Mouse (Mus musculus): Measurements from ENCODE around the gene C530008M17Rik. TPM values are rescaled to one million over a fixed set of nuclear protein-coding genes. Genes with fewer than 3 reads are reported as not detected.

Gene C530008M17Rik
- total and polyA plus RNA-seq, 3 experiments: 6.3 to 16.4 (median 14.1) TPM

GRCm38 (mm10) chr5:76665421-76665820 lies 9.1 kb downstream of the C530008M17Rik start:
- DNase-seq: no peak

- DNase-seq: no peak
These were observed 9.9 kb downstream of the C530008M17Rik start for GRCm38 (mm10) chr5:76666026-76666756.

GRCm38 (mm10) chr5:76668118-76668517 lies 11.8 kb downstream of the C530008M17Rik start:
- DNase-seq: no peak

- DNase-seq: no peak
These were observed 12.2 kb downstream of the C530008M17Rik start for GRCm38 (mm10) chr5:76668547-76668946.

GRCm38 (mm10) chr5:76670183-76670582 lies 13.9 kb downstream of the C530008M17Rik start:
- no peak for DNase-seq

- DNase-seq: no peak
These were observed 17.8 kb downstream of the C530008M17Rik start for GRCm38 (mm10) chr5:76674022-76674653.

- DNase-seq: no peak
These were observed 19.1 kb downstream of the C530008M17Rik start for GRCm38 (mm10) chr5:76675369-76675768.

- DNase-seq: no peak
These were observed 24.6 kb downstream of the C530008M17Rik start for GRCm38 (mm10) chr5:76680959-76681358.

GRCm38 (mm10) chr5:76681895-76682656 lies 25.8 kb downstream of the C530008M17Rik start:
- no peak for DNase-seq

GRCm38 (mm10) chr5:76683455-76683854 lies 27.1 kb downstream of the C530008M17Rik start:
- no peak for DNase-seq

- peak; percentile 47 for DNase-seq
These were observed 28.6 kb downstream of the C530008M17Rik start for GRCm38 (mm10) chr5:76684658-76685605.

GRCm38 (mm10) chr5:76687961-76688600 lies 31.8 kb downstream of the C530008M17Rik start:
- DNase-seq: no peak

GRCm38 (mm10) chr5:76688643-76689042 lies 32.3 kb downstream of the C530008M17Rik start:
- no peak for DNase-seq

GRCm38 (mm10) chr5:76690177-76690593 lies 33.9 kb downstream of the C530008M17Rik start:
- DNase-seq: no peak

GRCm38 (mm10) chr5:76691251-76691650 lies 34.9 kb downstream of the C530008M17Rik start:
- DNase-seq: no peak

- peak; percentile 43 for DNase-seq
These were observed 35.6 kb downstream of the C530008M17Rik start for GRCm38 (mm10) chr5:76691706-76692424.

- no peak for DNase-seq
These were observed 41.2 kb downstream of the C530008M17Rik start for GRCm38 (mm10) chr5:76697536-76697935.

- no peak for DNase-seq
These were observed 41.9 kb downstream of the C530008M17Rik start for GRCm38 (mm10) chr5:76698187-76698586.

- no peak for DNase-seq
These were observed 45.0 kb downstream of the C530008M17Rik start for GRCm38 (mm10) chr5:76701127-76701853.

- DNase-seq: no peak
These were observed 45.8 kb downstream of the C530008M17Rik start for GRCm38 (mm10) chr5:76702104-76702503.
